Mouse (Mus musculus) liver (tissue): Measurements from ENCODE around the gene Ankub1.

Experiments
- DNase-seq: peaks from one replicate; pipeline ENCODE4 v3.0.0-alpha.2; 2020; ENCODE audit warnings: mixed read lengths

The Ankub1 gene

GRCm38 (mm10) chr3:57692719-57693118 is at the start of gene Ankub1:
Gene Ankub1 (minus strand): TSS chr3:57692799.
- DNase-seq: no peak

- no peak for DNase-seq
Observed at GRCm38 (mm10) chr3:57739830-57740229, 47.2 kb upstream of the Ankub1 start.

GRCm38 (mm10) chr3:57736419-57737095 is 44.0 kb upstream of the Ankub1 start:
- DNase-seq: peak; percentile 6

- DNase-seq: peak; percentile 92
Observed at GRCm38 (mm10) chr3:57735511-57736370, 43.1 kb upstream of the Ankub1 start, which contains the start of gene Rnf13. Gene Rnf13 (plus strand): TSS chr3:57736062.

- DNase-seq: no peak
Observed at GRCm38 (mm10) chr3:57732206-57732915, 39.8 kb upstream of the Ankub1 start.

GRCm38 (mm10) chr3:57714151-57714550 is 21.6 kb upstream of the Ankub1 start:
- no peak for DNase-seq

GRCm38 (mm10) chr3:57696779-57697178 is 4.2 kb upstream of the Ankub1 start:
- DNase-seq: no peak

- no peak for DNase-seq
Observed at GRCm38 (mm10) chr3:57696249-57696648, 3.6 kb upstream of the Ankub1 start.

GRCm38 (mm10) chr3:57691772-57692171 is 827 bp downstream of the Ankub1 start:
- DNase-seq: no peak

- DNase-seq: no peak
Observed at GRCm38 (mm10) chr3:57677786-57678185, 14.8 kb downstream of the Ankub1 start.

- DNase-seq: no peak
Observed at GRCm38 (mm10) chr3:57674075-57674474, 18.5 kb downstream of the Ankub1 start.

- DNase-seq: peak; percentile 12
Observed at GRCm38 (mm10) chr3:57673586-57673985, 19.0 kb downstream of the Ankub1 start.

GRCm38 (mm10) chr3:57667054-57667723 is 25.4 kb downstream of the Ankub1 start:
- peak; percentile 70 for DNase-seq

GRCm38 (mm10) chr3:57665880-57666279 is 26.7 kb downstream of the Ankub1 start:
- DNase-seq: no peak

- DNase-seq: no peak
Observed at GRCm38 (mm10) chr3:57664682-57665081, 27.9 kb downstream of the Ankub1 start.

- peak; percentile 29 for DNase-seq
Observed at GRCm38 (mm10) chr3:57663731-57664130, 28.9 kb downstream of the Ankub1 start.

- no peak for DNase-seq
Observed at GRCm38 (mm10) chr3:57658608-57659007, 34.0 kb downstream of the Ankub1 start.

- no peak for DNase-seq
Observed at GRCm38 (mm10) chr3:57653646-57654045, 39.0 kb downstream of the Ankub1 start.

GRCm38 (mm10) chr3:57652485-57652884 is 40.1 kb downstream of the Ankub1 start:
- DNase-seq: no peak

- no peak for DNase-seq
Observed at GRCm38 (mm10) chr3:57651865-57652259, 40.7 kb downstream of the Ankub1 start.

GRCm38 (mm10) chr3:57651231-57651864 is 41.3 kb downstream of the Ankub1 start, which contains the start of gene Commd2:
Gene Commd2 (minus strand): TSS chr3:57651715.
- DNase-seq: peak; percentile 87

- no peak for DNase-seq
Observed at GRCm38 (mm10) chr3:57643191-57643590, 49.4 kb downstream of the Ankub1 start.
